Mouse (Mus musculus) kidney, embryonic 16.5 days (tissue): ENCODE measurements at regions not wholly inside any gene's neighbourhood (a gene's known extent, or its start where the extent isn't known, plus 50 kb on each side); places are given as distances from the start of the nearest gene placed in this dataset.

Experiments used
- ATAC-seq: fragments of 200-750 bp; cut with Nextera tagmentation; 2 replicates; pipeline ENCODE4 v1.8.0; 2017; ENCODE audit warnings: moderate TSS enrichment; ENCODE audit not compliant: low FRiP score, low TSS enrichment
- H3K27ac ChIP-seq: fragments of 300-500 bp; sonication (generic); 2 replicates; pipeline ENCODE4 v1.5.1; 2014; ENCODE audit warnings: low read length
- H3K27me3 ChIP-seq: fragments of 300-500 bp; sonication (generic); 2 replicates; pipeline ENCODE4 v1.6.1; 2014; ENCODE audit warnings: low read length, control low read depth, mixed read lengths; ENCODE audit not compliant: insufficient read depth
- H3K36me3 ChIP-seq: fragments of 300-500 bp; sonication (generic); 2 replicates; pipeline ENCODE4 v1.6.1; 2014; ENCODE audit warnings: low read length, control low read depth, mixed read lengths; ENCODE audit not compliant: insufficient read depth
- H3K4me1 ChIP-seq: fragments of 300-500 bp; sonication (generic); 2 replicates; pipeline ENCODE4 v1.6.1; 2014; ENCODE audit warnings: low read length, control low read depth, mixed read lengths; ENCODE audit not compliant: insufficient read depth
- H3K4me2 ChIP-seq: fragments of 300-500 bp; sonication (generic); replicated peaks from 2 replicates; pipeline ENCODE4 v1.6.1; 2014; ENCODE audit warnings: low read depth, low read length
- H3K4me3 ChIP-seq: fragments of 300-500 bp; sonication (generic); 2 replicates; pipeline ENCODE4 v1.5.1; 2014; ENCODE audit warnings: mild to moderate bottlenecking, low read length
- H3K9ac ChIP-seq: fragments of 300-500 bp; sonication (generic); replicated peaks from 2 replicates; pipeline ENCODE4 v1.6.1; 2014; ENCODE audit warnings: low read length
- H3K9me3 ChIP-seq: fragments of 300-500 bp; sonication (generic); 2 replicates; pipeline ENCODE4 v1.6.1; 2016; ENCODE audit warnings: low read length, control low read depth
- WGBS: fragments of 180-500 bp; shearing (Covaris S2); extraction: QIAGEN DNeasy Blood & Tissue Kit; methylation state at CpG from one replicate; pipeline ENCODE4 v1.1.7; 2014; 5-methylcytosine and 5-hydroxymethylcytosine counted together

DNA sequence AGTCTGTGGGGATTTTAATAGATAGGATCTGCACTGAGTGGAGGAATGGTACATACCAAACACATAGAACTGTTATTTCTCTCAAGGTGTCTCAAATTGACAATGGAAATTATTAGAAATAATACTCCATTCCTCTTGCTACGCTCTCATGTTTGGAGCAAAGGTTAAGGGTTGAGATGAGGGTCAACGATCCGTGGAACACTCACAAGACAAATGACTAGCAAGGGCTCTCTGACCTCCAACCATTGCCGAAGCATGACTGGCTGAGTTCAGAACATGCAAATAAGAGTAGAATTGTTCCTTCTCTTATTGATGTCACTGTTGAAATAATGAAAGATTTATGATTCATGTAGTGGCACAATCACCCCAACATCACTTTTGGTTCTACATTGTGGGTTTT lies 407.1 kb upstream of the Rgma start:
- no peak overlapping the region for H3K9ac ChIP-seq
- no peaks in the 10 kb centered on the region for H3K4me1 ChIP-seq
- no peaks in the 10 kb centered on the region for H3K9me3 ChIP-seq
- H3K36me3 ChIP-seq: no peaks in the 10 kb centered on the region
- no peaks in the 10 kb centered on the region for H3K27me3 ChIP-seq
- H3K27ac ChIP-seq: no peak overlapping the region
- ATAC-seq: no peak
- 34% methylated on average over 4 of the region's 4 CpGs for WGBS
- no peak overlapping the region for H3K4me2 ChIP-seq
- H3K4me3 ChIP-seq: no peak overlapping the region

- Histone ChIP-seq H3K27me3 (no peaks in the 10 kb centered on the region), H3K4me1 (no peaks in the 10 kb centered on the region), H3K4me3 (no peak overlapping the region), H3K36me3 (no peaks in the 10 kb centered on the region), H3K4me2 (no peak overlapping the region), H3K9ac (no peak overlapping the region), H3K27ac (no peak overlapping the region), H3K9me3 (no peaks in the 10 kb centered on the region)
- 70% methylated on average over 5 of the region's 5 CpGs for WGBS
- no peak for ATAC-seq
Measured at GRCm38 (mm10) chr7:72971506-72972267, 403.6 kb upstream of the Rgma start.

DNA sequence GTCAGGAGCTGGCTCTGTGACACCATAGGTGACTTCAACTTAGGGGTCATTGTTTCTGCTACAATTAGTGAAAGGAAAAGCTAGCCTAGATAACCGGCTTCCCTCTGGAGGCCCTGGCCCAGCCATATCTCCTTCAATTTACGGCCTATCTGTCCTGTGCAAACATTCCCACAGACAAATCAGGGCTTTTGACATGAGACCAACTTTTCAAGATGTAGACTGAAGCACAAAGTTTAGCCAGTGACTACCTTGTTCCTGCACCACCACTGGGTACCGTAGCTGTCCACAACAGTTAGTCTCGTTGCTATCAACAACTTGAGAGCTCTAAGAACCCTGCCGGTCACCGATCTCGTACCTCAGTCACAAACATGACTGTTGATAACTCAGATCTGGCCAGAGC lies 402.9 kb upstream of the Rgma start:
- Histone ChIP-seq H3K4me3 (no peak overlapping the region), H3K4me2 (no peak overlapping the region), H3K9me3 (no peaks in the 10 kb centered on the region), H3K27me3 (no peaks in the 10 kb centered on the region), H3K9ac (no peak overlapping the region), H3K27ac (no peak overlapping the region), H3K4me1 (no peaks in the 10 kb centered on the region), H3K36me3 (no peaks in the 10 kb centered on the region)
- ATAC-seq: no peak
- 57% methylated on average over 7 of the region's 7 CpGs for WGBS

DNA sequence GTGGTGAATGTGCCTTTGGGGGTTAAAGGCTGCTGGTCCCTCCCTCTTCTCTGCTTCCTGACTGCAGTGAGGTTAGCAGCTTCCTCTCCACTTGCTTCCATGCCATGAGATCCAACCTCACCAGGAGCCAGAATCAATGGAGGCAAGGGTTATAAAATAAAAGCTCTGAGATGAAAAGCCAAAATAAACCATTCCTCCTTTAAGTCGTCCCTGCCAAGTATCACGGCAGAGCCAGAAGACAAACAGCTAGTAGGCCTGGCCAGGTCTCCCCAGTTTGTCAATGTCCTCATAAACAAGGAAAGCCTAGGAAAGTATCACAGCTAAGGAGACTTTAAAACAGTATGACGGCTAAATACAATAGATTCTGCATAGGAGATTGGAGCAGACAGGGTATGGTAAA lies 401.5 kb upstream of the Rgma start:
- H3K4me3 ChIP-seq: no peak overlapping the region
- no peaks in the 10 kb centered on the region for H3K36me3 ChIP-seq
- no peak for ATAC-seq
- no peaks in the 10 kb centered on the region for H3K27me3 ChIP-seq
- H3K27ac ChIP-seq: no peak overlapping the region
- 50% methylated on average over 3 of the region's 3 CpGs for WGBS
- H3K4me2 ChIP-seq: no peak overlapping the region
- no peaks in the 10 kb centered on the region for H3K9me3 ChIP-seq
- no peaks in the 10 kb centered on the region for H3K4me1 ChIP-seq
- no peak overlapping the region for H3K9ac ChIP-seq

GRCm38 (mm10) chr7:72974384-72974783 lies 400.9 kb upstream of the Rgma start:
- 79% methylated on average over 3 of the region's 3 CpGs for WGBS
- H3K4me1 ChIP-seq: no peaks in the 10 kb centered on the region
- H3K9ac ChIP-seq: no peak overlapping the region
- no peak overlapping the region for H3K27ac ChIP-seq
- H3K4me2 ChIP-seq: no peak overlapping the region
- H3K36me3 ChIP-seq: no peaks in the 10 kb centered on the region
- H3K27me3 ChIP-seq: no peaks in the 10 kb centered on the region
- no peaks in the 10 kb centered on the region for H3K9me3 ChIP-seq
- no peak for ATAC-seq
- H3K4me3 ChIP-seq: no peak overlapping the region

GRCm38 (mm10) chr7:72990559-72991429 lies 384.5 kb upstream of the Rgma start:
- H3K4me1 ChIP-seq: no peaks in the 10 kb centered on the region; the same call in 1 of the 2 replicates
- H3K4me3 ChIP-seq: no peak overlapping the region
- ATAC-seq: no peak
- H3K9me3 ChIP-seq: peaks cover 4% of the 10 kb centered on the region; the same call in 1 of the 2 replicates
- no peak overlapping the region for H3K9ac ChIP-seq
- no peaks in the 10 kb centered on the region for H3K36me3 ChIP-seq
- WGBS: 33% methylated on average over 8 of the region's 8 CpGs
- no peaks in the 10 kb centered on the region for H3K27me3 ChIP-seq
- no peak overlapping the region for H3K27ac ChIP-seq
- no peak overlapping the region for H3K4me2 ChIP-seq

DNA sequence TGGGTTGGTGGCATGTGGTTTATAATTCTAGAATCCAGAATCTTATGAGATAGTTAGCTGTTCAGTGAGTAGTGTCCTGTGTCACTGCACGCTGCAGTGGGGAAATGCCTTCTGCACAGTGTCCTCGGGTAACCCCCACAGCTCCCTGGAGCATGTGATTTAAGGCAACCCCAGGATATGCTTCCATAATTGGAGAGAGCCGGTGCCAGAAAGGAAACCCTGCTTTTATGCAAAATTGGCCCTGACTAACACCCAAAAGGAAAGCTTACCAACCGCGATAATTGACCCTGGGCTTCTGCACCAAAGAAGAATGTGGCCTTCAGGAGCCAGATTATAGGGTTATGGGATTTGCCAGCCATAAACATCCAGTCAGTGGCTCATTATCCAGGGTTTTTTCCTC lies 376.9 kb upstream of the Rgma start:
- Histone ChIP-seq H3K4me3 (no peak overlapping the region), H3K9ac (no peak overlapping the region), H3K27me3 (no peaks in the 10 kb centered on the region), H3K9me3 (no peaks in the 10 kb centered on the region), H3K4me1 (no peaks in the 10 kb centered on the region), H3K36me3 (no peaks in the 10 kb centered on the region), H3K4me2 (no peak overlapping the region), H3K27ac (no peak overlapping the region)
- 45% methylated on average over 5 of the region's 5 CpGs for WGBS
- ATAC-seq: no peak

- no peak overlapping the region for H3K9ac ChIP-seq
- H3K4me2 ChIP-seq: no peak overlapping the region
- H3K27me3 ChIP-seq: no peaks in the 10 kb centered on the region
- 85% methylated on average over 3 of the region's 3 CpGs for WGBS
- H3K9me3 ChIP-seq: no peaks in the 10 kb centered on the region
- H3K36me3 ChIP-seq: no peaks in the 10 kb centered on the region
- no peak for ATAC-seq
- H3K4me1 ChIP-seq: no peaks in the 10 kb centered on the region
- H3K27ac ChIP-seq: no peak overlapping the region
- H3K4me3 ChIP-seq: no peak overlapping the region
Measured at GRCm38 (mm10) chr7:73019151-73019550, 356.2 kb upstream of the Rgma start.

DNA sequence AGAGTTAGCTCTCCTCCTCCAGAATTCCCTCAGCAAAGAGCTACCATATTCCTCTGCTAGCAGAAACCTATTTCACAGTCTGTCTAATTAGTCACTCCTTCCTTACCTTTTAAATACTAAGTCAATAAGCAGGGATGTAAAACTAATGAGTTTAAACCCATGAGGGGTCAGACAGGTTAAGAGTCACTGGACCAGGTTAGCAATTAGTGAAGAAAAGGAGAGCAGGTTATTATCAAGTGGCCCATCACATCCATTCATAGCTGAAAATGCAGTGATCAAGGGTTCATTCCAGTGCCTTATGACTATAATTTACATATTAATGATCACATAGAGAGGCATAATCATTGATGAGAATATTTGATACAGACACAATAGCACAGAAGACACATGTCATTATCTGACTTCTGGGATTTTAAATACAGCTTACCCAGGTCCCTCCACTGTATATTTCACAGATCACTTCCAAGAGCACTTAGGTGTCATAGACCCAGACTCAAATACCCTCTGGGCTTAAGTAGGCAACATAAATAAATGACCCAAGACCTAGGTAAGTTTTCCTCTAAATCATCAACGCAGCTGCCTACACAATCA lies 355.4 kb upstream of the Rgma start:
- 29% methylated on average over 1 of the region's 1 CpGs for WGBS

GRCm38 (mm10) chr7:73021786-73022185 lies 353.5 kb upstream of the Rgma start:
- 76% methylated on average over 2 of the region's 2 CpGs for WGBS
- Histone ChIP-seq H3K36me3 (no peaks in the 10 kb centered on the region), H3K4me2 (no peak overlapping the region), H3K4me1 (no peaks in the 10 kb centered on the region), H3K9ac (no peak overlapping the region), H3K4me3 (no peak overlapping the region), H3K27me3 (no peaks in the 10 kb centered on the region; the same call in 1 of the 2 replicates), H3K9me3 (no peaks in the 10 kb centered on the region), H3K27ac (no peak overlapping the region)
- ATAC-seq: no peak

More for the DNA sequence above, 355.4 kb upstream of the Rgma start:
- no peak overlapping the region for H3K9ac ChIP-seq
- no peaks in the 10 kb centered on the region for H3K9me3 ChIP-seq
- no peak overlapping the region for H3K27ac ChIP-seq
- no peaks in the 10 kb centered on the region for H3K36me3 ChIP-seq
- no peaks in the 10 kb centered on the region for H3K4me1 ChIP-seq
- no peak overlapping the region for H3K4me2 ChIP-seq
- H3K4me3 ChIP-seq: no peak overlapping the region
- no peak for ATAC-seq
- no peaks in the 10 kb centered on the region for H3K27me3 ChIP-seq
